Mouse (Mus musculus) thymus, adult 2 months (tissue): ENCODE measurements around the gene BC030867.

Experiments used
- CTCF ChIP-seq: fragments of 200-500 bp; IDR thresholded peaks from 2 replicates; pipeline ENCODE4 v1.5.1; 2012; ENCODE audit warnings: mild to moderate bottlenecking, control low read depth, low read length, moderate library complexity, borderline replicate concordance; ENCODE audit not compliant: control insufficient read depth, poor library complexity, insufficient read depth; ENCODE audit errors: extremely low read depth
- POLR2A ChIP-seq: fragments of 200-500 bp; IDR thresholded peaks from 2 replicates; pipeline ENCODE4 v1.6.1; 2012; ENCODE audit warnings: mild to moderate bottlenecking, low read length, control low read depth, moderate library complexity; ENCODE audit not compliant: control insufficient read depth, poor library complexity, insufficient read depth; ENCODE audit errors: extremely low read depth

GRCm38 (mm10) chr11:102241246-102241645 is 7.4 kb upstream of the BC030867 start:
- TF ChIP-seq POLR2A = no peak
- no peak for TF ChIP-seq CTCF
